Mouse (Mus musculus) neural tube, embryonic 13.5 days (tissue): ENCODE measurements at regions not wholly inside any gene's neighbourhood (a gene's known extent, or its start where the extent isn't known, plus 50 kb on each side); places are given as distances from the start of the nearest gene placed in this dataset.
"Not testable (repeated sequence)": the region's sequence is repeated elsewhere in the genome, so short reads cannot be mapped to it uniquely, and the experiment has no call there.

Experiments used
- ATAC-seq: fragments of 200-750 bp; cut with Nextera tagmentation; 2 replicates; pipeline ENCODE4 v1.8.0; 2017; ENCODE audit warnings: low read depth, mild to moderate bottlenecking, moderate TSS enrichment, moderate library complexity
- H3K27ac ChIP-seq: fragments of 300-500 bp; sonication (generic); replicated peaks from 2 replicates; pipeline ENCODE4 v1.5.1; 2015; ENCODE audit warnings: moderate library complexity, mild to moderate bottlenecking, inconsistent platforms
- H3K27me3 ChIP-seq: fragments of 300-500 bp; sonication (generic); 2 replicates; pipeline ENCODE4 v1.6.1; 2015; ENCODE audit warnings: mild to moderate bottlenecking, inconsistent platforms
- H3K36me3 ChIP-seq: fragments of 300-500 bp; sonication (generic); 2 replicates; pipeline ENCODE4 v1.6.1; 2015; ENCODE audit warnings: mild to moderate bottlenecking, inconsistent platforms
- H3K4me1 ChIP-seq: fragments of 300-500 bp; sonication (generic); replicated peaks from 2 replicates; pipeline ENCODE4 v1.6.1; 2015; ENCODE audit warnings: inconsistent platforms
- H3K4me2 ChIP-seq: fragments of 300-500 bp; sonication (generic); 2 replicates; pipeline ENCODE4 v1.6.1; 2015; ENCODE audit warnings: inconsistent platforms, mild to moderate bottlenecking, moderate library complexity
- H3K4me3 ChIP-seq: fragments of 300-500 bp; sonication (generic); 2 replicates; pipeline ENCODE4 v1.5.1; 2015; ENCODE audit warnings: mild to moderate bottlenecking, inconsistent platforms
- H3K9ac ChIP-seq: fragments of 300-500 bp; sonication (generic); 2 replicates; pipeline ENCODE4 v1.6.1; 2015; ENCODE audit warnings: moderate library complexity, mild to moderate bottlenecking, inconsistent platforms
- H3K9me3 ChIP-seq: fragments of 300-500 bp; sonication (generic); 2 replicates; pipeline ENCODE4 v1.6.1; 2016; ENCODE audit warnings: inconsistent platforms
- WGBS: fragments of 180-500 bp; shearing (Covaris S2); methylation state at CpG from one replicate; pipeline ENCODE4 v1.1.7; 2015; 5-methylcytosine and 5-hydroxymethylcytosine counted together

- Histone ChIP-seq H3K4me2 (no peak overlapping the region), H3K4me3 (no peak overlapping the region), H3K9me3 (no peaks in the 10 kb centered on the region), H3K4me1 (no peaks in the 10 kb centered on the region), H3K36me3 (no peaks in the 10 kb centered on the region), H3K27me3 (no peaks in the 10 kb centered on the region), H3K27ac (no peak overlapping the region), H3K9ac (no peak overlapping the region)
- ATAC-seq: no peak
- WGBS: 84% methylated on average over 3 of the region's 3 CpGs
Observed at GRCm38 (mm10) chr13:5920422-5920821, 59.1 kb downstream of the Klf6 start.

- no peak overlapping the region for H3K9ac ChIP-seq
- no peak overlapping the region for H3K4me3 ChIP-seq
- H3K27ac ChIP-seq: no peak overlapping the region
- ATAC-seq: no peak
- H3K4me1 ChIP-seq: no peaks in the 10 kb centered on the region
- no peaks in the 10 kb centered on the region for H3K36me3 ChIP-seq
- WGBS: 92% methylated on average over 2 of the region's 2 CpGs
- H3K27me3 ChIP-seq: no peaks in the 10 kb centered on the region
- H3K4me2 ChIP-seq: no peak overlapping the region
- no peaks in the 10 kb centered on the region for H3K9me3 ChIP-seq
Observed at GRCm38 (mm10) chr13:5931433-5931832, 70.2 kb downstream of the Klf6 start.

DNA sequence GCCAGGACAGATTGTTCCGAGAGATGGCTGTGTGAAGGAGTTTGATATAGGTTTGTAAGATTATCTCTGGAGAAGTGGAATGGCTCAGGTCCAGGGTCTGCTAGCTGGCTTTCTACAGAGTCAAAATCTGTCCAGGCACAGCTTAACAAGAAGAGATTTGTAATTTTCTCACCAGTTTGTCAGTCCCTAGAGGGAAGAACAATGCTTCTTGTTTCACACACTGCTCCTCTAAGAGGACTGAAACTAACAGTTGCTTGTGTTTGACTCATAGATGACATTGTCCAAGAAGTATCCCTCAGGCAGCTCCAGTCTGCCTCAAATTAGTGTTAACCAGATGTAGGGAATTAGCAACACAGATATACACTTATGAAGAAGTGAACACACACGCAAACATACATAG, 76.2 kb downstream of the Klf6 start:
- Histone ChIP-seq H3K36me3 (no peaks in the 10 kb centered on the region), H3K4me2 (no peak overlapping the region), H3K9ac (no peak overlapping the region), H3K27me3 (no peaks in the 10 kb centered on the region), H3K4me3 (no peak overlapping the region), H3K4me1 (no peaks in the 10 kb centered on the region), H3K27ac (no peak overlapping the region), H3K9me3 (no peaks in the 10 kb centered on the region)
- ATAC-seq: no peak
- 89% methylated on average over 2 of the region's 2 CpGs for WGBS

- Histone ChIP-seq H3K36me3 (no peaks in the 10 kb centered on the region), H3K9ac (no peak overlapping the region), H3K9me3 (no peaks in the 10 kb centered on the region), H3K4me3 (no peak overlapping the region), H3K27ac (no peak overlapping the region), H3K4me1 (no peaks in the 10 kb centered on the region), H3K27me3 (no peaks in the 10 kb centered on the region), H3K4me2 (no peak overlapping the region)
- 92% methylated on average over 4 of the region's 4 CpGs for WGBS
- no peak for ATAC-seq
Observed at GRCm38 (mm10) chr13:5937970-5938369, 76.7 kb downstream of the Klf6 start.

DNA sequence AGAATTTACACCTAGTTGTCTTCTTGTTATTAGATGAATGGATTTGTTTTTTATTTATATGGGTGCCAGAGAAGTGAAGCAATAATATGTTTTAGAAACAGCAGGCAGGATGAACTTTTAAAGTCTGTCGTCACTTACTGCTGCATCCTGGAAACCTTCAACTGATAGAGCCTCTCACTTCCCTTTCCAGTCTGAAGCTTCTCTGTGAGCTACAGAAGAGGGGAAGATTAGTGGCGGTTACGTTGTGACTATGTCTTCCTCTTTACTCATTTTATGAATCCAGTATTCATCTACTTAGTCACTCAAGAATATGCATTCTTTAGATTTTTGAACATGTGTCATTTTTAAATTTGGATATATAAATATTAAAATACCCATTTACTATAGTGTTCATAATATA, 78.1 kb downstream of the Klf6 start:
- ATAC-seq: no peak
- no peak overlapping the region for H3K9ac ChIP-seq
- H3K27me3 ChIP-seq: no peaks in the 10 kb centered on the region
- H3K36me3 ChIP-seq: no peaks in the 10 kb centered on the region
- H3K9me3 ChIP-seq: no peaks in the 10 kb centered on the region
- H3K27ac ChIP-seq: no peak overlapping the region
- H3K4me3 ChIP-seq: no peak overlapping the region
- 90% methylated on average over 3 of the region's 3 CpGs for WGBS
- H3K4me2 ChIP-seq: no peak overlapping the region
- H3K4me1 ChIP-seq: no peaks in the 10 kb centered on the region

DNA sequence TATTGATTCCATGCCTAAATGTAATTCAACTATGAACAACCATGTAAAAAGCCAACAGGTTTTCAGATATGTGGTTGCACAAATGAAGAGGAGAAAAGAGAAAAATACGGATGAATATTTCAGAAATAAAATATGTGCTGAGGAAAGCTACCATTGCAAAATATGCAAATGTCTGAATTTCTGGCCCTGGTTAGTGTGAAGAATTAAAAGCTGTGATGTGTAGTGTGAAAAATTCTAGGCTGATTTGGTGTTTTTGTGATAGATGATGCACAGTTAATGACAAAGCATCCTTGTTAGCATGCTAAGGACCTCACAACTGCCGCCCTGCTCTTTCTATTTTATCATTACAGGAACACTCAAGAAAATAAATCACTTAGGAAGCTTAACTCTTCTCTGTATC, 91.6 kb downstream of the Klf6 start:
- Histone ChIP-seq H3K27me3 (no peaks in the 10 kb centered on the region), H3K4me1 (no peaks in the 10 kb centered on the region), H3K36me3 (no peaks in the 10 kb centered on the region), H3K9me3 (no peaks in the 10 kb centered on the region), H3K4me2 (no peak overlapping the region), H3K4me3 (no peak overlapping the region), H3K9ac (no peak overlapping the region), H3K27ac (no peak overlapping the region)
- WGBS: 80% methylated on average over 2 of the region's 2 CpGs
- ATAC-seq: no peak

DNA sequence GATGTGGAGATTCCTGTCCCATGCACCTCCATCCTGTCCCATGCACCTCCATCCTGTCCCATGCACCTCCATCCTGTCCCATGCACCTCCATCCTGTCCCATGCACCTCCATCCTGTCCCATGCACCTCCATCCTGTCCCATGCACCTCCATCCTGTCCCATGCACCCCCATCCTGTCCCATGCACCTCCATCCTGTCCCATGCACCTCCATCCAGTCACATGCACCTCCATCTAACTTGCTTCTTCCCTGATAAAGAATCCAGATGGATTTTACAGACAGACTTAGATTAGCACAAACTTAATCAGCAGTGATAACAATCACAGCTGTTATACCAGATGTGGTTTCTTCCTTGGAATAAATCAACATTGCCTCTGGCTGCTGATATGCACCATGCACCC, 93.8 kb downstream of the Klf6 start:
- H3K27me3 ChIP-seq, H3K36me3 ChIP-seq, H3K4me1 ChIP-seq, H3K9me3 ChIP-seq, H3K27ac ChIP-seq, H3K9ac ChIP-seq, ATAC-seq, H3K4me2 ChIP-seq, H3K4me3 ChIP-seq: not testable (repeated sequence)

- 54% methylated on average over 1 of the region's 1 CpGs for WGBS
- Histone ChIP-seq H3K4me3 (no peak overlapping the region), H3K9ac (no peak overlapping the region), H3K4me2 (no peak overlapping the region), H3K9me3 (no peaks in the 10 kb centered on the region), H3K27ac (no peak overlapping the region), H3K27me3 (no peaks in the 10 kb centered on the region), H3K4me1 (no peaks in the 10 kb centered on the region), H3K36me3 (no peaks in the 10 kb centered on the region)
- no peak for ATAC-seq
Observed at GRCm38 (mm10) chr13:5956145-5956544, 94.9 kb downstream of the Klf6 start.

- H3K4me3 ChIP-seq: no peak overlapping the region
- no peak for ATAC-seq
- H3K36me3 ChIP-seq: no peaks in the 10 kb centered on the region
- WGBS: 90% methylated on average over 1 of the region's 1 CpGs
- no peaks in the 10 kb centered on the region for H3K4me1 ChIP-seq
- no peaks in the 10 kb centered on the region for H3K9me3 ChIP-seq
- no peak overlapping the region for H3K27ac ChIP-seq
- no peak overlapping the region for H3K9ac ChIP-seq
- H3K27me3 ChIP-seq: no peaks in the 10 kb centered on the region
- H3K4me2 ChIP-seq: no peak overlapping the region
Observed at GRCm38 (mm10) chr13:5962947-5963346, 101.7 kb downstream of the Klf6 start.

- Histone ChIP-seq H3K9ac (no peak overlapping the region), H3K4me2 (no peak overlapping the region), H3K27ac (no peak overlapping the region), H3K4me3 (no peak overlapping the region), H3K4me1 (no peaks in the 10 kb centered on the region), H3K36me3 (no peaks in the 10 kb centered on the region), H3K27me3 (no peaks in the 10 kb centered on the region), H3K9me3 (no peaks in the 10 kb centered on the region)
- 87% methylated on average over 1 of the region's 1 CpGs for WGBS
- no peak for ATAC-seq
Observed at GRCm38 (mm10) chr13:5964626-5965025, 103.3 kb downstream of the Klf6 start.

GRCm38 (mm10) chr13:5978615-5979014, 117.3 kb downstream of the Klf6 start:
- no peak overlapping the region for H3K9ac ChIP-seq
- no peak overlapping the region for H3K4me3 ChIP-seq
- ATAC-seq: no peak
- H3K27ac ChIP-seq: no peak overlapping the region; the same call in 1 of the 2 replicates
- H3K4me2 ChIP-seq: no peak overlapping the region
- WGBS: 77% methylated on average over 1 of the region's 1 CpGs
- no peaks in the 10 kb centered on the region for H3K4me1 ChIP-seq
- no peaks in the 10 kb centered on the region for H3K36me3 ChIP-seq
- H3K9me3 ChIP-seq: no peaks in the 10 kb centered on the region
- no peaks in the 10 kb centered on the region for H3K27me3 ChIP-seq

DNA sequence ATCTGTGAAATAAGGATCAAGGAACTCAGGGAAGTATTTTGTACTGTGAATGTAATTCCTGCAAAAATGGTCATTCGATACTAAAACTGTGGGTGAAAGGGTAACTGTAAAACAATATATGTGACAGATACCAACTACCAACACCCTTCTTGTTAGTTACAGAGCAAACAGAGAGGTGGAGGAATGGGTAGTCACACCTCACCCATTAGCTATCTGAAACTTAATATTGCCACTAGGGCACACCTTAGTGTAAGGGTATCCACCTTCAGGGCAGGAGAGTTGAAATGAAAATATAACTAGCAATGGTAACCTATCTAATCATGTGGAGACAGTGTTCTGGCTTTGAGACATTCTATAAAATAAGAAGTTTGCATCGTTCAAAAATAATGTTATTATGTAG, 126.2 kb downstream of the Klf6 start:
- Histone ChIP-seq H3K4me3 (no peak overlapping the region), H3K9me3 (no peaks in the 10 kb centered on the region), H3K9ac (no peak overlapping the region), H3K4me1 (no peaks in the 10 kb centered on the region), H3K27me3 (no peaks in the 10 kb centered on the region), H3K36me3 (no peaks in the 10 kb centered on the region), H3K27ac (no peak overlapping the region), H3K4me2 (no peak overlapping the region)
- 87% methylated on average over 2 of the region's 2 CpGs for WGBS
- ATAC-seq: no peak

DNA sequence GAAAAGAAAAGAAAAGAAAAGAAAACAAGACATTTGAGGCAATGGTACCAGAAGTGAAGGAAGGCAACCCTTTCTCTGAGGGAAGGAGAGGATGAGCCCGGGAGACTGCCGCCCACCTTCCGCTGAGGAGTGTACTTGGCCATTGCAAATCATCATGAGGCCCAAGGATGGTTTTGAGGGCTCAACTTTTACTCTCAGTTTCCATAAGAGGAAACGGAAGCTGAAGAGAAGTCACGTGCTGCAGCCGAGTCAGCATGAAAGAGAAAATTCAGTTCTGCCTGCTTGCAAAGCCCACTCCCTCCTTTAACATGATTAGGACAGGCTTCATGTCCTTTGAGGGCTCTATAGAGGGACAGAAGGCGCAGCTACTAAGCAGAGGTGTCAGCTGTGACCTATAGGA, 127.1 kb downstream of the Klf6 start:
- 93% methylated on average over 7 of the region's 7 CpGs for WGBS
- no peaks in the 10 kb centered on the region for H3K9me3 ChIP-seq
- no peak overlapping the region for H3K27ac ChIP-seq
- no peaks in the 10 kb centered on the region for H3K27me3 ChIP-seq
- no peaks in the 10 kb centered on the region for H3K36me3 ChIP-seq
- no peak overlapping the region for H3K9ac ChIP-seq
- H3K4me3 ChIP-seq: no peak overlapping the region
- no peak overlapping the region for H3K4me2 ChIP-seq
- H3K4me1 ChIP-seq: no peaks in the 10 kb centered on the region
- no peak for ATAC-seq
